Mouse (Mus musculus) limb, embryonic 10.5 days (tissue): ENCODE measurements around the gene Hpcal1. TPM values are rescaled to one million over a fixed set of nuclear protein-coding genes. Genes with fewer than 3 reads are reported as not detected.

ENCODE experiments used
- DNase-seq: peaks from one replicate; pipeline ENCODE4 v3.0.0-alpha.2; 2017; ENCODE audit warnings: low spot score
- H3K27ac ChIP-seq: fragments of 300-500 bp; sonication (generic); 2 replicates; pipeline ENCODE4 v1.5.1; 2016; ENCODE audit warnings: mild to moderate bottlenecking
- H3K27me3 ChIP-seq: fragments of 300-500 bp; sonication (generic); 2 replicates; pipeline ENCODE4 v1.6.1; 2016; ENCODE audit warnings: low read depth, mild to moderate bottlenecking; ENCODE audit not compliant: poor library complexity, severe bottlenecking
- H3K36me3 ChIP-seq: fragments of 300-500 bp; sonication (generic); 2 replicates; pipeline ENCODE4 v1.6.1; 2016; ENCODE audit warnings: mild to moderate bottlenecking, moderate library complexity
- H3K4me1 ChIP-seq: fragments of 300-500 bp; sonication (generic); 2 replicates; pipeline ENCODE4 v1.6.1; 2016
- H3K4me3 ChIP-seq: fragments of 300-500 bp; sonication (generic); 2 replicates; pipeline ENCODE4 v1.5.1; 2016; ENCODE audit warnings: mild to moderate bottlenecking, moderate library complexity
- H3K9me3 ChIP-seq: fragments of 300-500 bp; sonication (generic); replicated peaks from 2 replicates; pipeline ENCODE4 v1.6.1; 2016; ENCODE audit warnings: mild to moderate bottlenecking
- WGBS: fragments of 180-500 bp; shearing (Covaris S2); methylation state at CpG from one replicate; pipeline ENCODE4 v1.1.7; 2016; 5-methylcytosine and 5-hydroxymethylcytosine counted together
- polyA plus RNA-seq: library from polyadenylated mRNA; unstranded; fragments of >200 nt; fragmentation: Nextera tagmentation; extraction: Ambion mirVana; gene quantifications from 2 replicates; pipeline ENCODE4 v1.2.1, GENCODE M21; 2016

Gene Hpcal1
- polyA plus RNA-seq, 1 experiment from 2014 or later = 34.2 TPM

DNA sequence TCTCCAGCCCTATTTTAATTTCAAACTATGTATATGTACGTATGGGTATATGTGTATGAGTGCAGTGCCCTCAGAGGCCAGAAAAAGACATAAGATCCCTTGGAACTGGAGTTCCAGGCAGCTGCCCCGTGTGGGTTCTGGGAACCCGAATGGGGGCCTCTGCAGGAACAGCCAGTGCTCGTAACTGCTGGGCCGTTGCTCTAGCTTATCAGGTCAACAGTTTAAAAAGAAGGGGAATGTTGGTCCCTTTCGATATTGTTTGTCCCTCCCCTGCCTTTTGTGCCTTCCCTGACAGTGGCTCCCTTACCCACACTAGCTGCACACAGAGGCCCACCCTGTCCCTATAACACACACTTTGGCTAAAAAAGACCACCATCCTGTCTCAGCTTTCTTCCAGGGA lies 34.9 kb downstream of the Hpcal1 start:
- WGBS = 69% methylated on average over 6 of the region's 6 CpGs
- peaks cover 55% of the 10 kb centered on the region for H3K4me1 ChIP-seq
- H3K4me3 ChIP-seq = no peak overlapping the region
- no peak for DNase-seq
- peak overlapping the region; percentile 72; the same call in 1 of the 2 replicates for H3K27ac ChIP-seq
- H3K27me3 ChIP-seq = no peaks in the 10 kb centered on the region
- no peaks in the 10 kb centered on the region for H3K9me3 ChIP-seq
- H3K36me3 ChIP-seq = no peaks in the 10 kb centered on the region

GRCm38 (mm10) chr12:17726576-17727320 lies 36.1 kb downstream of the Hpcal1 start:
- no peaks in the 10 kb centered on the region for H3K9me3 ChIP-seq
- 72% methylated on average over 10 of the region's 10 CpGs for WGBS
- H3K4me1 ChIP-seq = peaks cover 55% of the 10 kb centered on the region
- H3K4me3 ChIP-seq = no peak overlapping the region
- H3K27me3 ChIP-seq = no peaks in the 10 kb centered on the region
- H3K36me3 ChIP-seq = no peaks in the 10 kb centered on the region
- DNase-seq = peak; percentile 47
- H3K27ac ChIP-seq = peak overlapping the region; percentile 72

DNA sequence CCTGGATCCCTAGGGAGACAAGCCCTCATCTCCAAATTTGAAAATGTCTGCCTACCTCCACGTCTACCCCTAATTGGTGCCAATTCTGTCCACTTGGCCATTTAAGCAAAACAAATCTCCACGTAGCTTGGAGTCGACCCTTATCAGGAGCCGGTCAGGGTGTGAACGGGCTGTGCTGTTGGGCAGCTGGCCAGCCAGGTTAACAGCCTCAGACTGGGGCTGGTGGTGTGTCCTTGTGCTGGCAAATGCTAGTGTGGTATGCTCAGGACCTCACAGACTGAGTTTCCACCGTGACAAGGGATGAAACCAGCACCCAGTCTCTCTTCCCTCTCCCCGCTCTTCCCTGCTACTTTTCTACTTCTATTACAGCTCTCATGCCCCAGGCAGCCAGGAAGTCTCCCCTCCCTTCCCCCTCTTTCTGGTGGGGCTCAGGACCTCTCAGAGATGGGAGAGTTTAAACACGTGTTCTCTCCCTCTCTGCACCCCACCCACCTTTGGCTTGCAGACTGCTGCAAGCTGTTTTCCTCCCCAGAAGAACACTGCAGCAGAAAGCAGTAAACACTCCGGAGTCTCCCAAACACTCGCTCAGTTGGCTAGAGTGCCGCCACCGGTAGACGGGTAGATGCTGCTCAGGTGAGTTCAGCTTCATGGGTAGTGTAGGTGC lies 37.2 kb downstream of the Hpcal1 start:
- no peak for DNase-seq

DNA sequence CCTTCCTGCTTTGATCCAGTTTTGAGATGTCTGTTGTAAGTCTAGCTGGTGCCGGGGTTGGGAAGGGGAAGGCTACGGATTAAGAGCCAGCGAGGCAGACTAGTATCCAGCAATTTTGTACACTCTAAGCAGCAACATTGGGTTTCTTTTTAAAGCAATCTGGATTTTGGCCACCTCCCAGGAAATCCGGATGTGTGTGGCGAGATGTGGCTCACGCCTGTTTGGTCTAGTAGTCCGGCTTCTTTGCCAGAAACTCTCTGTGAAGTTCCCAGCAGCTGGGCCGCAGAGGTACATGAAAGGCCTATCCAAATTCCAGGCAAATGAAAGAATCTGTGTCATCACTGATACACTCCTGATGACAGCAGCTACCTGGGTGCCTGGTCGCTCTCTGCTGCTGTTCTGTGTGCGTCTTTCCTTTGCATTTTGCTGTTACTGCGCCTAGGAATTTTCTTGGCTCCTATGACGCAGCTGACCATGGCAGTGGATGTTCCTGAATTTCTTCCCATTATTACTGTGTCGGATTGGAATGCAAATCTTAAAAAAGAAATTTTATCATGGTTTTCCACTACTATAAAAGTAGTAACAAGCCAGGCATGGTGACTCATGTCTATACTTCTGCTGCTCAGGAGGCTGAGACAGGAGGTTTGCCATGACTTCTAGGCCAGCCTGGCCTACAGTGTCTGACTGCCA lies 38.7 kb downstream of the Hpcal1 start:
- DNase-seq = no peak
- no peak overlapping the region for H3K27ac ChIP-seq
- 94% methylated on average over 13 of the region's 13 CpGs for WGBS
- no peaks in the 10 kb centered on the region for H3K9me3 ChIP-seq
- H3K36me3 ChIP-seq = no peaks in the 10 kb centered on the region
- H3K4me3 ChIP-seq = no peak overlapping the region
- peaks cover 65% of the 10 kb centered on the region for H3K4me1 ChIP-seq
- no peaks in the 10 kb centered on the region for H3K27me3 ChIP-seq

More for the DNA sequence above, 37.2 kb downstream of the Hpcal1 start:
- Histone ChIP-seq H3K27ac (peak overlapping the region; percentile 59), H3K9me3 (no peaks in the 10 kb centered on the region), H3K36me3 (no peaks in the 10 kb centered on the region), H3K4me3 (no peak overlapping the region), H3K4me1 (peaks cover 63% of the 10 kb centered on the region), H3K27me3 (no peaks in the 10 kb centered on the region)
- WGBS = 57% methylated on average over 13 of the region's 13 CpGs

DNA sequence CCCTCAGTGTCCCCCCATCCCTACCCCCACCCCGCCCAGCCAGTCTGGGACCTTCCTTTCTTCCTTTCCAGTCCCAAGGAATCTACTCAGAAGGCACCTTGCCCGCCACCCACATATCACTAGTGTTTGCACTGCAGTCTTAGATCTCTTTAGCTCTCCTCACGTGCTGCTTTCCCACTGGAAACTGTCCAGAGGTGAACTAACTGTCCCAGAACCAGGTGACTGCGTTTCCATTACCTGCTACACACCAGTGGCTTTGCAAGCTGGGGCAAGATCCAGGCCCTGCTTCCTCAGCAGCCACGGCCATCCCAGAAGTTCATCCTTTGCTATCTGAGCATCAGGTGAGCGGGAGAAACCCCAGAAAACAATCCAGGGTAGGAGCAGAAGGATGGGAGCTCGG lies 41.4 kb downstream of the Hpcal1 start:
- Histone ChIP-seq H3K27me3 (no peaks in the 10 kb centered on the region), H3K4me3 (no peak overlapping the region), H3K9me3 (no peaks in the 10 kb centered on the region), H3K36me3 (no peaks in the 10 kb centered on the region), H3K4me1 (peaks cover 44% of the 10 kb centered on the region), H3K27ac (peak overlapping the region; percentile 56; the same call in 1 of the 2 replicates)
- WGBS = 83% methylated on average over 7 of the region's 7 CpGs
- no peak for DNase-seq

GRCm38 (mm10) chr12:17732546-17732945 lies 41.9 kb downstream of the Hpcal1 start:
- no peaks in the 10 kb centered on the region for H3K36me3 ChIP-seq
- H3K9me3 ChIP-seq = no peaks in the 10 kb centered on the region
- peaks cover 46% of the 10 kb centered on the region for H3K4me1 ChIP-seq
- H3K27ac ChIP-seq = no peak overlapping the region
- 79% methylated on average over 4 of the region's 4 CpGs for WGBS
- DNase-seq = no peak
- H3K27me3 ChIP-seq = no peaks in the 10 kb centered on the region
- no peak overlapping the region for H3K4me3 ChIP-seq

GRCm38 (mm10) chr12:17733114-17733904 lies 42.7 kb downstream of the Hpcal1 start:
- Histone ChIP-seq H3K36me3 (no peaks in the 10 kb centered on the region), H3K4me3 (no peak overlapping the region), H3K27ac (peak overlapping the region; percentile 16), H3K27me3 (no peaks in the 10 kb centered on the region), H3K4me1 (peaks cover 42% of the 10 kb centered on the region), H3K9me3 (no peaks in the 10 kb centered on the region)
- 31% methylated on average over 6 of the region's 6 CpGs for WGBS
- DNase-seq = peak; percentile 33

GRCm38 (mm10) chr12:17736396-17736795 lies 45.7 kb downstream of the Hpcal1 start:
- Histone ChIP-seq H3K27ac (no peak overlapping the region), H3K36me3 (no peaks in the 10 kb centered on the region), H3K27me3 (no peaks in the 10 kb centered on the region), H3K4me3 (no peak overlapping the region), H3K9me3 (no peaks in the 10 kb centered on the region), H3K4me1 (peaks cover 46% of the 10 kb centered on the region)
- no peak for DNase-seq
- 87% methylated on average over 6 of the region's 6 CpGs for WGBS

DNA sequence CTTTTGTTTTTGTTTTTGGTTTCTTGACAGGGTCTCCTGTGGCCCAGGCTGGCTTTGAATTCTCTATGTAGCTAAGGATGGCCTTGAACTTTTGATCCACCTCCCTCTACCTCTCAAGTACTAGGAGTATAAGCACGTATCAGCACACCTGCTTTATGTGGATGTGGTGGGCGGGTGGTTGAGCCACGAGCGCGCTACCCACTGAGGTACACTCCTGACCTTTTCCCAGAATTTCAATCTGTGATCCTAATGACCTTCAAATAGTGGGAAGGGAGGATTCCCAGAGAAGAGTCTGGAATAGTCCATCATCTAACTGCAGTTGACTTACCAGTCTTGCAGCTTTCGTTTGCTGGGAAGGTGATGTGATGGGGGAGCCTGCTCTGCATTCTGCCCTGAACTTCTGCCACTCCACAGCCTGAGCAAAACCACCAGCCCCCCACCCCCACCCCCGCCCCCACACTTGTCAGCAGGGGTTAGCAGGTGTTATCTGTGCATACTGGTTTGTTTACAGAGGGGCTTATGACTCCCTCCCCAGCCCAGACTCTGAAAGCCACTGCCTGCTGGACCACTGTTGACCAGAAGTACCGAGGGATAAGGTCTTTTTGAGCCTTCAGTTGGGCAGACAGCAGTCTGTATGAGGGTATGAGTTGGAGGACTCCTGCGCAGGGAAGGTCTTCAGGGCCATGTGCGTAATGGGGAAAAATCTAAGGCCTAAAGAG lies 46.4 kb downstream of the Hpcal1 start:
- DNase-seq = no peak
- no peak overlapping the region for H3K4me3 ChIP-seq
- peaks cover 49% of the 10 kb centered on the region for H3K4me1 ChIP-seq
- H3K27me3 ChIP-seq = no peaks in the 10 kb centered on the region
- H3K27ac ChIP-seq = no peak overlapping the region
- no peaks in the 10 kb centered on the region for H3K9me3 ChIP-seq
- WGBS = 76% methylated on average over 10 of the region's 10 CpGs
- no peaks in the 10 kb centered on the region for H3K36me3 ChIP-seq

DNA sequence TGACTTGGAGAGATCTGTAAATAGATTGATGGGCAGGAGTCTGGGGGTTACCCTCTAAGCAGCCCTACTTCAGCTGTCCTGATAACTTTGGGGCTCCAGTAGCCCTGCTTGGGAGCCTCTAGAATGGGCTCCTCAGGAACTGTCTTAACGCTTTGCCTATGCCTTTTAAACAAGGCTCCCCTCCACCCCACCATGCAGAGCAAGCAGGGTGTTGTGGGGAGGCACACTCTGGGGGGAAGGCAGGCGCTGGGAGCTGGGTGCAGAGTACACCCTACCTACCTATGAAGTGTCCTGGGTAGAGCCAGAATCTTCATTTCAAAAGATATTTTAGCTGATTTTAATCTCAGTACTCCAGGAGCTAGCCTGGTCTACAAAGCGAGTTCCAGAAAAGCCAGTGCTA lies 47.2 kb downstream of the Hpcal1 start:
- H3K27ac ChIP-seq = no peak overlapping the region
- no peaks in the 10 kb centered on the region for H3K27me3 ChIP-seq
- H3K4me1 ChIP-seq = peaks cover 49% of the 10 kb centered on the region
- no peaks in the 10 kb centered on the region for H3K9me3 ChIP-seq
- no peaks in the 10 kb centered on the region for H3K36me3 ChIP-seq
- H3K4me3 ChIP-seq = no peak overlapping the region
- no peak for DNase-seq
- WGBS = 85% methylated on average over 3 of the region's 3 CpGs

DNA sequence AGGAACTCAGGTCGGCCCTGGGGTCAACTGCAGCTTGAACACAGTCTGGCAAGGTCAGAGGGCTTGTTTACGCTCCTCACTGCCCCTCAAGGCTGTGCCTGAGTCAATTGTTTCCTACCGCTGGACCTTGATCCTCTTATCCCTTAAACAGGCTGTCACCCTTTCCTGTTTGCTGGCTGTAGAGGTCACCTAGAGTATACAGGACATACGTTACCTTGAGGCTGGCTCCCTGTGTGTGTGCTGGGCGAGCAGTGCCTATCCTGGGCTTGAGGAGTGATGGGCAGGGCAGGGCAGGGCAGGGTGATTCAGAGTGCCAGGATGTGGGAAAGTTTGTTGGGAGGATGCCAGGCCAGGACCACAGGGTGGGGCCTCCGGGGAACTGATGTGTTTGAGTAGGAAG lies 47.8 kb downstream of the Hpcal1 start:
- Histone ChIP-seq H3K4me3 (no peak overlapping the region), H3K27me3 (no peaks in the 10 kb centered on the region), H3K4me1 (peaks cover 49% of the 10 kb centered on the region), H3K27ac (0 out of 2 replicates have a peak overlapping the region, but pooled peaks have one; percentile 30), H3K36me3 (no peaks in the 10 kb centered on the region), H3K9me3 (no peaks in the 10 kb centered on the region)
- DNase-seq = no peak
- 42% methylated on average over 6 of the region's 6 CpGs for WGBS

- H3K27ac ChIP-seq = no peak overlapping the region
- no peak for DNase-seq
- WGBS = 87% methylated on average over 1 of the region's 1 CpGs
- no peaks in the 10 kb centered on the region for H3K9me3 ChIP-seq
- no peaks in the 10 kb centered on the region for H3K36me3 ChIP-seq
- no peak overlapping the region for H3K4me3 ChIP-seq
- H3K4me1 ChIP-seq = peaks cover 48% of the 10 kb centered on the region
- H3K27me3 ChIP-seq = no peaks in the 10 kb centered on the region
These were observed 49.6 kb downstream of the Hpcal1 start for GRCm38 (mm10) chr12:17740226-17740625.
